Mouse (Mus musculus) ES-E14 (cell line): ENCODE results near the gene Herc4.

Experiments used
- MAFK ChIP-seq: IDR thresholded peaks from 2 replicates; pipeline ENCODE4 v1.6.1; 2014; ENCODE audit warnings: mild to moderate bottlenecking, low read depth, low read length, inconsistent platforms; ENCODE audit not compliant: insufficient read depth
- ZNF384 ChIP-seq: IDR thresholded peaks from 2 replicates; pipeline ENCODE4 v1.6.1; 2012; ENCODE audit warnings: low read depth, low read length, inconsistent platforms

GRCm38 (mm10) chr10:63224341-63224740 is 19.3 kb upstream of the Herc4 start:
- TF ChIP-seq MAFK (no peak), ZNF384 (no peak)
